Mouse (Mus musculus) fibroblast of lung, adult 2 months (primary cell): ENCODE results near the gene Serpinb6b.

ENCODE experiments used
- DNase-seq: peaks from one replicate; pipeline ENCODE4 v3.0.0-alpha.2; 2011; ENCODE audit warnings: low read depth

Gene Serpinb6b

DNA sequence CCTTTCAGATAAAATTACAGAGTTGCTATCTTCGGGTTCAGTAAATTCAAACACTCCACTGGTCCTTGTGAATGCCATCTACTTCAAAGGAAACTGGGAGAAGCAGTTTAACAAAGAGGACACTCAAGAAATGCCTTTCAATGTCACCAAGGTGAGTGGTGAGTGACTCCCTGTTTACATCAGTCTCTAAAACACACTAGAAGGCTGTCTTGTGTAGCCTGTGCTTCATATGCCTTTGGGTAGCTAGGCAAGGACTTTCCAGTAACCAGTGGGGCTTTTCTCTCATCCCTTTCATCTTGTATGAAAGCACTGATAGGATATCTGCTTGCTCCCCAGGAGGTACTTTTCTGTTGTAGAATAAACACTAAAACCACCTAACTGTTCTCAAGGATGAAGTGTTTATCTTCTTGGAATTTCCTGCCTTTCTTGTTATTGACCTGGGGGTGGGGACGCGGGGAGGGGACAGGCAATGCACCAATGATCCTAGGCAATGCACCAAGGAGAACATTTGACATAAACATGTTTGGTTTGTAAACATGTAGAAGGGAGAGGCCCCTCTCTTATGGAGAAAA lies 10.0 kb downstream of the Serpinb6b start:
- no peak for DNase-seq

GRCm38 (mm10) chr13:32975710-32976109 lies 10.7 kb downstream of the Serpinb6b start:
- DNase-seq, result no peak

- DNase-seq, result no peak
Observed at GRCm38 (mm10) chr13:32982556-32983042, 17.6 kb downstream of the Serpinb6b start.

DNA sequence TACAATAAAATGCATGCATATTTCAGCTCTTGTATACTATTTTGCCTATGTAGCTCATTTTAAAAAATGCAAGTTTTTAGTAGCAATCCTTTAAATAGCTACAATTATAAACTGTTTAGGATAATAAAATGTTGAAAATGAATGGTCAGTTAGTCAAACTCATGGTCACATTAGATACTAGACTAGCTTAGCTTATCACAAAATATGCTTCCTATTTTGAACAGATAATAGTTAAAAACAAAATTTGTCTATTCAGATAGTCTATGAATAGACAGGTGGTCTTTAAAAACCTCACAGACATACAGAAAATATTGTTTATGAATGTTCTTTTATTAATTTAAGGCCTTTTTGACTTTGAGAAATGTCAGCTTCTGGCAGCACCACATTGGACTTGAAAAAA lies 21.2 kb downstream of the Serpinb6b start:
- DNase-seq, result no peak

DNA sequence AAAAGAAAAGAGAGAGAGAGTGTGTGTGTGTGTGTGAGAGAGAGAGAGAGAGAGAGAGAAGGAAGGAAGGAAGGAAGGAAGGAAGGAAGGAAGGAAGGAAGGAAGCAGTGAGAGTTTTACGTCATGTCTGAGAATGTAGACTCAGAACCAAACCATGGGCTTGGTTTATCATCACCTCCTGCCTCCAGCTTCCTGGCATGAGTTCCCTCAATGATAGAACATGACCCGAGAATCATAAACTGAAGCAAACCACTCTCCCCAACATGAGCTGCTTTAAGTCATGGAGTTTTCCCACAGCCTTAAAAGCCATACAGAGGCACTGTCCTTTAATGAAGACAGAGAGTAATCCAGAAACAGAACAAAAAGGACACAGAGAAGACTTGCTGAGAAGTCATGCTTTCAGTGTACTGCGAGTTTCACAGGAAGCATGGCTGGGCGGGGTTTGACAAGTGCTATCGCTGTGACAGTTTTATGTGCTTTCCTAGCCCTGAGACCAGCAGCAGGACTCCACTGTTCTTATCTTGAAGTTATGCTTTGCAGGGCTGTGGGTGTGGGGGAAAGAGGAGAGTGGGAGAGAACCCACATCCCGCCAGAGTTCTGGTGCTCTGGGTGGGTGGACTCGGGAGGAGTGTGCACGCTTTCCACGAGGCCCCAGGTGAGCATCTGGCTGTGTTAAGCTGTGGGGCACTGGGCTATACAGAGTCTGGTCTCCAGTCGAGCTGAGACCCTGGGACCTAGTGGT lies 28.3 kb downstream of the Serpinb6b start:
- DNase-seq, result no peak

- no peak for DNase-seq
Observed at GRCm38 (mm10) chr13:32993894-32994242, 28.9 kb downstream of the Serpinb6b start.

DNA sequence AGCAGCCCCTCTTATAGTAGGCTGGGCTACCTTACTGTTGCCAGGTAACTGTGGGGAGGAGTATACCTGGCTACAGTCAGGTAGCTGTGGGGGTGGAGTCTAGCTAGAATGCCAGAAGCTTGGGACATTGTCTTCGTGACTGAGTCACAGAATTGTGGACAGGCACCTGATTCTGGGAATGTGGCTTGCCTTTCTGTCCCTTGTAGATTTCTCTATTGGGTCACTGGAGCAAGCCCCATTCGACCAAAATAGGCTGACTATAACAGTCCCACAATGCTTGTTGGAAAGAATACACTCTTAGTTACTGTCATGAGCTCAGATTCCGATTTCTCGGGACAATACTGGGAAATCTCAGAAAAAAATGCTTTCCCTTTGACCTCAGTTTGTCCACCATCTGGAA lies 30.0 kb downstream of the Serpinb6b start:
- no peak for DNase-seq

DNA sequence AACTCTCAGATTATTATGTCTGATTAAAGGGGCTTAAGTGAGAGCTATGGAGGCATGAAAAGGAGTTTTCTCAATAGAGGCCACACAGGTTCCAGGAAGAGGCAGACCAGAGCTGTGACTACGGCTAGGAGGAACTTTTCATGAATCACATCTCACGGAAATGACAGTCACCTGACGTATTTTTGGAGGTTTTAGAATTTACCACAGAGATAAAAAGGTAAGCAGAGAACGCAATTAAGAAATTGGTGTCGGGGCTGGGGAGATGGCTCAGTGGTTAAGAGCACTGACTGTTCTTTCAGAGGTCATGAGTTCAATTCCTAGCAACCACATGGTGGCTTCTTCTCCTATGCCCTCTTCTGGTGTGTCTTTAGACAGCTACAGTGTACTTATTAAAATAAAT lies 36.3 kb downstream of the Serpinb6b start:
- DNase-seq, result no peak

DNA sequence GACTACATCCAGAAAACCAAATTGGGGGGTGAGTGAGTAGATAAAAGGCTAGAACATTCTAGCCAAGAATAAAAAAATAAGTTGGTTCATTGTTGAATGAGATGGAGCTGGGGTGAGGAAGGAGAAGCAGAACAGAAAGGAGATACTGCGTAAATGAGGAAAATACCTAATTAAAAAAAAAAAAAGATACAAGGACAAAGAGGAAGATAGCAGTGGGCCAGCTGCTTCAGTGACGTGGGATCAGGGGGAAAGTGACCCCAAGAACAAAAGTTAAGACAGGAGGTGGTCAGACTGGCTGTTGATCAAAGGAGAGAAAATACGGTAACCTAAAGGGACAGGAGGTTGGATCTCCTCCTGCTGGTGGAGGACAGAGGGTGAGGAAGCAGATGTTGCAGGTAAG lies 37.9 kb downstream of the Serpinb6b start, which contains the start of gene Serpinb9:
Serpinb9 (plus strand) TSS at position 301 of the 400 bp plus-strand sequence.
- no peak for DNase-seq

- no peak for DNase-seq
Observed at GRCm38 (mm10) chr13:33003523-33004413, 38.8 kb downstream of the Serpinb6b start.

DNA sequence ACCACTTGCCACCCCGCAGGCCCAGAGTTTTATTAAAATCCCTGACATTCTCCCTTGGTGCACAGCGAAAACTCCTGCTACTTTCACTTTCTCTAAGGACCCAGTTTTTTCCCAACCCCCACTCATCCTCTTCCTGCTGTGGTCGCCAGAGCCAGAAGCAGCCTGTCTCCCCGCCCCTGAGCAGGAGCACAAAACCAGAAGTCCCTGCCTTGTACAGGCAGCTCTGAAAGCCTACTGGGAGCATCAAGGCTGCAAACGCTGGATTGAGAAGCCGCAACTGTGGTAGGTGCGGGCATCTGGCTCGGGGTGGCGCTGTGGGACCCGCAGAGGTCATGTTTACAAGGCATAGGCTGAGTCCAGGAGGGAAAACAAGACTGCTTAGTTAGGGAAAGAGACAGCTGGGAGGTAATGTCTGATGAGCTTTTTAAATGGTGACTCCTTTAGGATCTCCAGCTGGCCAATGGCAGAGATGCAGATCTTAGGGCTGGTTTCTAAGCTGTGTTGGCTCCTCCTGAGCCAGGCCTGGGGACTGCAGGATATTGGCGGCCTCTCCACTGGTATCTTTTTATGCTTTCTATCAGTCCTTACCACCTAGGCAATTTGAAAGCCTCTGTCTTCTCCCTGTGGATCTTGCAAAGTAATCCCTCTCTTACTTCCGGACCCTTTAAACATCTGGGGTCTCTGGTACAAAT lies 39.6 kb downstream of the Serpinb6b start:
- peak; percentile 79 for DNase-seq

DNA sequence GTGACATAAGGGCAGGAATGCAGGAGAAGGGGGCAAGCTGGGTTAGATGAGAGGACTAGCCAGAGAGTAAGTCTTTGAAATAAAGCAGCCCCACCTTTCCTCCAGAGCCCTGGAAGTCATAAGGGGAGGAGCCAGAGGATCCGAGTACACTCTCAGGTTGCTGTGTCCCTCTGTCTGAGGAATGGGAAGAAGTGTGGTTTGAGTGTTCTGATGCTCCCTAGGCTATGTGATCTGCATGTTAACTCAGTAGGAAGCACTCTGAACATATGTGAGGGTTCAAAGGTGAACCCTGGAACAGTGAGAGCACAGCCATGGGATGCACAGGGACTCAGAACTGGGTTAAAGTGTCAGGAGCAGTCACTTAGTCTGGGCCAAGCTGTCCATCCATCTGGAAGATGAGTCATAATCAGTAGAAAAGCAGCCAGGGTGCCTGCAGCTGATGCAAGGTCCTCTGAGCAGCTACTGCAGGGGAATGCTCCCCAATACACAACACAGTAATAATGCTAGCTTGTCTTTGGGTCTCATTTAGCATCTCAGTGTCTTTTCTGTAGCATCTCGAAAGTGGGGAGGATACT lies 40.6 kb downstream of the Serpinb6b start:
- DNase-seq, result no peak

DNA sequence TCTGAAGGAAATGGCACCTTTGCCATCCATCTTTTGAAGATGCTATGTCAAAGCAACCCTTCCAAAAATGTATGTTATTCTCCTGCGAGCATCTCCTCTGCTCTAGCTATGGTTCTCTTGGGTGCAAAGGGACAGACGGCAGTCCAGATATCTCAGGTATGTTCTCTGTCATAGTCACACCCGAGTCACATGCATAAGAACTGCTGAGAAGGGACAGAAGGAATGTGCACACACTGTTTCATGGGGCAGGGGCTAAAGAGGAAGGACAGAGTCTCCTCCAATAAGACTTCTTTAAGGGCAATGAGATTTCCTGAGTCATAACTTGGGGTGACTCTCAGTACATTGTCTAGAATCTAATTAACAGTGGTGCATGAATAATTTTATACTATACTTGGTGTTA lies 41.5 kb downstream of the Serpinb6b start:
- DNase-seq, result no peak

- DNase-seq, result no peak
Observed at GRCm38 (mm10) chr13:33012395-33012794, 47.4 kb downstream of the Serpinb6b start.

DNA sequence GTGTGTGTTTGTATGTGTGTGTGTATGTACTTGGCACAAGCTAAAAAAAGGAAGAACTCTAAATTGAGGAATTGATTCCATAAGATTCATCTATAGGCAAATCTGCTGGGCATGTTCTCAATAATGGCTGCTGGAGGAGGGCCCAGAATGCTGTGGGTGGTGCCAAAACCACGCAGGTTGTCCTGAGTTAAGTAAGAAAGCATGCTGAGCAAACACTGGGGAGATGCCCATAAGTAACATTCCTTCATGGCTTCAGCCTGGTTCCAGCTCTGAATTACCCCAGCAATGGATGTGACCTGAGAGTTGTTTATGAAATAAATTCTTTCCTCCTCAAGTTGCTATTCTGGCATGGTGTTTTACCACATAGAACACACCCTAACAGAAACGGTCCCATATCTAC lies 48.3 kb downstream of the Serpinb6b start:
- no peak for DNase-seq

- DNase-seq, result no peak
Observed at GRCm38 (mm10) chr13:33022371-33022770, 57.4 kb downstream of the Serpinb6b start.

DNA sequence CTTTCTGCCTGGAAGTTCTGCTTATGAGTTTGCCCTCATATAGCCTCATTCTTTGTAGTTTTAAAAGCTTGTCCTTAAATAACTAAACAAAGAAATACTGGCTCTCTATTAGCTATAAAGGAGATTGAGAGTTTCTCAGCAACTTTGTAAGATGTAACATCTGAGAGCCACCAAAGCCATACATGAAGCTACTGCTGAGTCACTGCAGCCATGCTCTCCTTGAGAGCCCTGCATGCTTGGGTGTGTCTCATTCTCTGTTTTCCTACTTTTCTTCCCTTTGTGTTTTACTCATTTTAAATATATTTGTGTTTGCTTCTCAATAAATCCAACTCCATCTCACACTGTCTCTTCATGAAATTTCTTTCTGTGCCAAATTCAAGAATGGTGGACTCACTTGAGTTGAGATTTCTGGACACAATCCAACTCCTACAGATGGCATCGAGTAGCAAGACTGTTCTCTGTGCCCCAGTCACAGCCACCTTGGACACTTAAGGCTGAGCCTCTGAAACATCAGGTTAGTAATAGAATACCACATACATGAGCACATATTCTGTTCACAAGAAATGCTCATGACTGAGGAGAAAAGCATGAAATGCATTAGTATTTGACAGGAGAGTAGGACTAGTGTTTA lies 61.5 kb downstream of the Serpinb6b start:
- no peak for DNase-seq

GRCm38 (mm10) chr13:33027244-33027643 lies 62.2 kb downstream of the Serpinb6b start, which contains the start of gene Serpinb9b:
Gene Serpinb9b (plus strand): TSS chr13:33027416.
- no peak for DNase-seq

DNA sequence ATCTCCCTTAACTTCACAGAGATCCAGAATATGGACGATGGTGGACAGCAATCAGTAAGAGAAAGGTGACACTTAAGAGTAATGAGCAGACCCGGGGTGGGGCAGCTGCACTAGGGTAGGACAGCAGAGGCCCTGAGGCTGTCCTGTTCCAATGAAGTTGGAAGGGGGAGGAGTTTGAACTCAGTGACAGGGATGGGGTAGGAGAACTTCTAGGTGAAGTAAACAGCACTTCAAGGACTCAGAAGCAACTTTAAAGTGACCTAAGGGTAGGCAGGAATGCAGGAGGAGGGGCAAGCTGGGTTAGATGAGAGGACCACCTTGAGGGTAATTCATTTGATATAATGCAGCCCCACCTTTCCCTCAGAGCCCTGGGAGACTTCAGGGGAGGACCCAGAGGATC lies 63.1 kb downstream of the Serpinb6b start:
- no peak for DNase-seq

- peak; percentile 36 for DNase-seq
Observed at GRCm38 (mm10) chr13:33028550-33028949, 63.5 kb downstream of the Serpinb6b start.
